Mouse (Mus musculus): ENCODE measurements around the gene Rgl1.

The Rgl1 gene

DNA sequence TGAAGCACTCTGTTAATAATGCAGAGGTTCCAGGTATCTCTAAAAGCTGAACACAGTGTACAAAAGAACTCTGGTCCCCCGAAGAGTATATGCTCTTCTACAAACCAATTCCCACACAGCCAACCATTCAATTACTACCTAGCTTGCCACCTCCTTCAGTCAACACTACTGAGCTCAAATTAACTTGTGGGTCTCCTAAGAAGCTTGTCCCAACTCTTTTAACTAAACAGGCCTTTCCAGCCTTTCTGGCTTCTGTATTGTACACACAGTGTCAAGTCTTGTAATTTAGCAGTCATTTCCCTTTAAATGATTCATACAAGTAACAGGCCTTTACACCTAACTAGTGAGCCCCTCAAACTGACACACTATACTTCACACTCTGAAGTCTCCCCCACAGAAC lies 48.8 kb downstream of the Rgl1 start:
- DNase-seq (ENCODE audit: low read depth, low spot score), result no peak

DNA sequence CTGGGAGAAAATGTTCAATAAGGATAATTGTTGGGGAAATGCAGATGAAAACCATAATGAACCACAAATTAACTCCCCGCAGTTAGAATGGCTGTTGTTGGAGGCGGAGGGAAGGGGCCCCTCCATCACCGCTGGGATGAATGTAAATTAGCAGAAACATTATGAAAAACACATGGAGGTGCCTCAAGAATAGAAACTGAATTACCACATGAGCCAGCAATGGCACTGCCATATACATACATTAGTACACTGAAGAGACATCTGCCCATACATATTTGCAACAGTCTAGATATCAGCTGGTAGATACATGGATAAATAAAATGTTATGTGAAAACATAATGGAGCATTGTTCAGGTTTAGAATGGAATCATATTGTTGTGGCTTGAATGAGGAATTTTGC lies 51.7 kb downstream of the Rgl1 start:
- no peak for DNase-seq (ENCODE audit: low read depth, low spot score)

DNA sequence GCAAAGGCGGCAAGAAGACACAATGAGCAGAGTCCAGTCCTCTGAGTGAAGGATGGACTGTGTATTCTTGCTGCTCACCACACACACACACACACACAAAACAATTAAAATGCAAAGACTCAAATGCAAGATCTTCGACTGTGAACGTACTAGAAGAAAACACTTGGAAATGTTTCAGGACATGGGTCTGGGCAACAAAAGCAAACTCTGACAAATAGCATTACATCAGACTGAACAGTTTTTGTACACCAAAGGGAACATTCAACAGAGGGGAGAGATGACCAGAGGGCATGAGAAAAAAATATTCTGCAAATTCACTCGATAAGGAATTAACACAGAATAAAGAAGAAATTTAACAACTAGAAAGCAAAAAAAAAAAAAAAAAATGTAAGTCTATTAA lies 52.2 kb downstream of the Rgl1 start:
- DNase-seq (ENCODE audit: low read depth, low spot score), result no peak

DNA sequence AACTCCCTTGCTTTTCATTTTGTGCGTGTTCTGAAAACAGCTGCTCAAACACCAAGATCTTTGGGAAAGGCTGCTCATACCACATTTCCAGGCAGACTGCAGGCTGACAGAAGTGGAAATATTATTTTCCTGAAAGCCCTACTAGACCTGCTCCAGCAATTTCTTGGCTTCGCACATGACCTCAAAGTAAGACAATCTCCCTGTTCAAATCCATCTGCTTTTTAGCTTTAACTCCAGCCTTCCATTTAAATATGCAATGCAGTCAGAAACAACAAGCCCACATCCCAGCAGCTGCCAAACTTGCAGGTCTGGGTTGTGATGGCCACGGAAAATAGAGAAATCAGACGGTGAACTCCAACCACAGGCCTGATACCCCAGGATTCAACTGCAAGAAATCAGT lies 55.1 kb downstream of the Rgl1 start:
- DNase-seq (ENCODE audit: low read depth, low spot score), result no peak

DNA sequence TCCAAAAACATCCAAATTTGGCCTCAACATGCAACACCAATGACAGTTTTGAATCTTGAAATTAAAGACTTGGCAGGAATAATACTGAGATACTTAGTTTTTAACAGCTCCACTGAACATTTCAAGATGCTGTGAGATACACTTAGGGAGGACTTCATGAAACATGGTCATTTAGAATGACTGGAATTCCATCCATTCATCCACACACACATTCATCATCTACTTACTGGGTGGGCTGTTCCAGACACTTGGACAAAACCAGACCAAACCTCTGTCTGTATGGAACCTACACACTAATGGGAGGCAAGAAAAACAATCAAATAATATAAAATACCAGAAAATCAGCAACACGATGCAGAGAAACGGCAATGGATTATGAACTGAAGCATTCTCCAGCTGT lies 58.6 kb downstream of the Rgl1 start:
- DNase-seq (ENCODE audit: low read depth, low spot score), result no peak

DNA sequence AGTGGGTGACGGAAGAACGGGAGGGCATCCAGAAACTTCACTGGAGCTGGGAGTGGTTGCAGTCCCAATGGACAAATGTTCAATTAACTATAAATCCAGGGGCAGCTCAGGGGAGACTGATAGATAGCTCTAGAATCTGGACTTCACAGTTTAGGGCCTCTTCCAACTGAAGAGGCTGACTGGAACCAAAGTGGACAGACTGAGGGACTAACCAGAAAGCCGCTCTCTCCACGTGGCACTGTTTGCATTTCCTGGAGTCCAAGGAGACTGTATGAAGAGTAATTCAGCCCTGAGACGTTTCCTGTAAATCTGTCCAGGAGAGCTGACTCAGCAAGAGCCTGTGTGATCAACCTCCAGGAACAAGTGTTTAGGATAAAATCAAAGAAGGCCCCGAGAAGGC lies 62.2 kb downstream of the Rgl1 start:
- DNase-seq (ENCODE audit: low read depth, low spot score), result no peak

DNA sequence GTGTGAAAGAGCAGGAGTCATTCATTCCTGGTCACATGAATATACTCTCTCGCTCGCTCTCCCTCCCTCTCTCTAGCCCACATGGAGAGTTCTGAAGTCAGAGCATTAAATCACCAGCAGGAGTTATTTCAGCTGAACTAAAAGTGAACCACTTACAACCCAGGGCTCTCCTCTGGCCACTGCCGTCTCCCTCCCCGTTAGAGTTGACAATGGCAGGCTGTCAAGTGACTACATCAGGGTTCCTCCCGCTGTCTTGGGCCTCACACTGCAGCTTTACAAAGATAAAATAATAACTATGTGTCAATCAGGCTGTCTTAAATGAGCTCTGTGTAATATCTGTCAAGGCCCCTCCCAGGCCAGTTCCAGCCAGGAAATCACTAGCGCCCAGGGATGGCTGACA lies 63.2 kb downstream of the Rgl1 start:
- no peak for DNase-seq (ENCODE audit: low read depth, low spot score)

DNA sequence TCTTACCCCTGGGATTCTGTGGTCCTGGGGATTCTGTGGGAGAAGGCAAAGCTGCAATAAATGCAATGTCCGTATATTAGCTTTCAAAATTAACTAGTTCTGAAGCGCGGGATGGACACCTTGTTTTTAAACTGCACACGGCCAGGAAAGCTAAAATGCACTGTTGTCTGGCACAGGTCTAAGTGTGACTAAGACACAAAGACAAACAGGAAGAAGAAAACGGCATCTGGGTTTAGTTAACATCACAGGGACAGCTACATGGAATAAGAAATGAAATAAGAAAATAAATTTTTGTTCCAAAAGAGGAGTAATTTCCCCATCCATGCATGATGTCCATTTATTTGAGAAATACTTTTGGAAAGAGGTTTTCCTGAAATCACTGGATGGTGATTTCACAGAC lies 65.1 kb downstream of the Rgl1 start:
- DNase-seq (ENCODE audit: low read depth, low spot score), result no peak

DNA sequence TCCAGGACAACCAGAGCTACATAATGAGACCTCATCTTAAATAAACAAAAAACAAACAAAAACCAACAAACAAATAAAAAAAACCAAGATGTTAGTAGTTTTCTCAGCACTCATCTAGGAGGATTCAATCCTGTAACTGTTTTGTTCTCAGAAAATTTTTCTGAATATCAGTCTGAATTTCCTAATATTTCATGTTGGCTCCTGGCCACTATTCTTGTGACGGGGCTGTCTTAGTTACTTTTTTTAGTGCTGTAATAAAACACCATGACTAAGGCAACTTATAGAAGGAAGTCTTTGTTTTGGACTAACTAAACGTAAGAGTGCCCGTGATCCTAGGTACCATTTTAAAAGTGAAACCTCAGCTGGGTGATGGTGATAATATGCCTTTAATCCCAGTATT lies 68.8 kb downstream of the Rgl1 start:
- DNase-seq (ENCODE audit: low read depth, low spot score), result no peak

DNA sequence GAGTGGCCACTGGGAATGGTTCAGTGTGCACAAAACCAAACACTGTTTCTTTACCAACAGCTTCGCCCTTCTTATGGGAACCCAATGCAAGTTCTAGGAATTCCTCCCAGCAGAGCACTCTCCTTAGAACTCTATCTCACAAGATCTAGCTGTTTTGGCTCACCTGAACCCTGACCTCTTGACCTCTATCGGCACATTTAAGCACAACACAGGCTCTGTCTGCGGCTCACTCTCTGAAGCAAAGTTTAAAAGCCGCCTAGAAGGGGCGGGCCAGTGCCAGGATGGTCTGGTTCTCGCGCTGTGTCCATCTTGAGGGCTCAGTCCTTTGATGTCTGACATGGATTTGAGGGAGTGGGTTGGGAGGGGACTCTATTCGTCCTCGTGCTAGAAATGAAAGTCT lies 70.7 kb downstream of the Rgl1 start:
- no peak for DNase-seq (ENCODE audit: low read depth, low spot score)

DNA sequence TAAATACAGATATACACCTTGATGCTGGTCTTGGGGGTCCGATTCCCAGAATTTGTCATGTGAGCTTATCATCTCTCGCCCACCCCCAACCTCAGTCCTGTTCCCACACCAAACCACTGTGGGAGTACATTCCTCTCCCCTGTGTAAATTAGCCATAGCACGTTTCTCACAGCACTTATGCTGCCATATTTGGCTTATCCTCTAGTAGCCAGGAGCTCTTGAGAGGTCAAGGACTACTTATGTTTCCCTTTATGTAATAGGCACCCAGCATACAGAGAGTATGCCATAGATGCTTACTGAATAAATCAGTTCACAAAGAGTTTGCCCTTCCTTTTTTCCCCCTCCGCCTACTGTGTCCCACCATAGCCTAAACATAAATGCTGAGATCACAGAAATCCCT lies 76.2 kb downstream of the Rgl1 start:
- no peak for DNase-seq (ENCODE audit: low read depth, low spot score)

DNA sequence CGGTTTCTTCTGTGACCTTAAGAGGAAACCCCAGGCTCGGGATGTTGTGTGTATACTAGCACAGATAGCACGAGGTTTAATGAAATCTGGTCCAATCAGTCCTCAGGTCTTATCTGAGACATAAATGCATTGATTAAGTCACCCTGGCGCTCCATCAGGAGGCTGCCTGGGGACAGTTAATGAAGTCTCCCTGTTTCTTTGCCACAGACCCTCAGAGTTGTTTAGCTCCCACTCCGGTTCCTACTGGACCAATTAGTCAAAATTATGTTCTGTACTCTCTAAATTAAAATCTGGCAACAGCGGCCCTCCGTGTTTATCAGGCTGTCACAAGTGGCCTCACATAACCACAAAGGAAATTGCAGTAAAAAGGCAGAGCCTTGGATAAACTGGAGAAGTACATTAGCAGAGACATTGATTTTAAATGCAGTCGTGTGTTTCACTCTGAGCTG lies 78.4 kb downstream of the Rgl1 start:
- peak; percentile 10 for DNase-seq (ENCODE audit: low read depth, low spot score)

DNA sequence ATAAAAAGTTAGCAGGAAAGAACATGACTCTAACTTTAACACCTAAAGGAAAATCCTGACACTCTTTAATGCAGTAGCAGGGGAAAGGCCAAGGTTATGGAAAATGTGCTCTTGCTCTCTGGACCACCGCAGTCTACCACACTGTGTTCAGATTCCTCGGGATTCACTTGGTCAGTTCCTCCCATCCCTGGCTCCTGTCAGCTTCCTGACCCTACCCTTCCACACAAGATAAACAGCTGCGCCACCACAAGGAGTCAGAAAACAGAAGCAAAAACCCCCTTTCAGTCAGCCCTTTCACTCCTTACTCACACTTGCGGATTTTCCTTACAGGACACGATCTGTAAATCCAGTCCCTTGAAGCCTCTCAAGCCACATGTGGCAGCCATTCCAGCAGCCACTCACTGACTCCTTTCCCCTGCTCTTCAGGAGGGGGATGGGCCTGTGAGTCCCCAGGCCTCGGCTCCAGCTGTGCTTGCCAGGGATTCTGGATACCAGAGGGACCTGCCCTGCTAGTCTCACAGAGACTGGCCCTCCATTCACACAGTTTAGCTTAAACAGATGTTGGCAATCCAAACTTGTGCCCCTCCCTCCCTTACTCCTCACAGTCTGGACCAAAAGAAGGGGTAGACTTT lies 78.9 kb downstream of the Rgl1 start:
- DNase-seq (ENCODE audit: low read depth, low spot score), result no peak

DNA sequence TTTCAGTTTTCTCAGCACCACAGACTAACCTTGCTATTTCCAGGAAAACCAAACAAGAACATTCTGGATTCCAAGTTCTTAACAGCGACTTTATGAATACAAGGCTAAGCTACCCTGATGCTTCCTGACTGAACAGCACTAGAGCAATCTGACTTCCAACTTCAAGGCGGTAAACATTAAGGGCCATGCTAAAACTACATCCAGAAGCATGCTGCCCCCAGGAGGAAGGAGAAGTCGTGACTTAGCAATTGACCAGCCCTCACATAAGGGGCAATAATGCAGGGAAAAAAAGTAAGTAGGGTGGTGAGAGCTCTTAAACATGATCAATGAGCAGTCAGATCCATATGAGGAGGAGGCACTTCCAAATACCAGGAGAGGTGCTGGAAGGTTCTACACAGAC lies 80.6 kb downstream of the Rgl1 start:
- no peak for DNase-seq (ENCODE audit: low read depth, low spot score)

DNA sequence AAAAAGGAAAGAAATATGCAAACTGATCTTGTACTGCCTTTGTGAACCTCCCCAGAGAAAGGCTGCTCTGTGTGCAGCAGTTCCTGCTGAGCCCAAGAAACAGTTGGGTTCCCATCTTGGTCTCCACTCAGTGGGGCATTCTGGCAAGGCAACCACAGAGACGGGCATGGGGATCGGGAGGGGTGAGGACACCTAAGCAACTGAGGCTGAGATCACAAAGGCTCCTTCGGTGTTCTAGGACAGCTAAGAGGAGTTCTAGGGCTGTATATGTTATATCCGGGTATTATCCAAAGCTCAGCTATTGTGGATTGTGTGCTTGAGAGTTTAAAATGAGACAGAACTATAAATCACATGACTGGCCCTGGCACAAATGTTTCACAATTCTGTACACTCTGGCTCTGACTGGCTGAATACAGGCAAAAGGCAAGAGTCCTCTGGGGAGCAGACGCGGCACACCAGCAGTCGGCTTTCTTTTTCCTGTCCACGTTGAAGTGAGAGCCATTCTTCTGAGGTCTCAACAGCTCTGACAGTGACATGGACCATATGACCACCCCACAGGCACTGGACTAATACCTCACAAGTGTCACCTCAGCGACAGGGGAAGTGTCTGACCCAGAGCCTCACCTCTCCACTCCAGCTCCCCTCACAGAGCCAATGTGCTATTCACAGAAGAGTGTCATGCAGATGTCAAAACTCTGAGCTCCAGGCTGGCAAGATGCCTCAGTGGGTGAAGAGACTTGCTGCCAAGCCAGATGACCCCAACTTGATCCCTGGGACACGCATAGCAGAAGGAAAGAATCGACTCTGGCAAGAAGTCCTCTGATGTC lies 83.6 kb downstream of the Rgl1 start:
- no peak for DNase-seq (ENCODE audit: low read depth, low spot score)

DNA sequence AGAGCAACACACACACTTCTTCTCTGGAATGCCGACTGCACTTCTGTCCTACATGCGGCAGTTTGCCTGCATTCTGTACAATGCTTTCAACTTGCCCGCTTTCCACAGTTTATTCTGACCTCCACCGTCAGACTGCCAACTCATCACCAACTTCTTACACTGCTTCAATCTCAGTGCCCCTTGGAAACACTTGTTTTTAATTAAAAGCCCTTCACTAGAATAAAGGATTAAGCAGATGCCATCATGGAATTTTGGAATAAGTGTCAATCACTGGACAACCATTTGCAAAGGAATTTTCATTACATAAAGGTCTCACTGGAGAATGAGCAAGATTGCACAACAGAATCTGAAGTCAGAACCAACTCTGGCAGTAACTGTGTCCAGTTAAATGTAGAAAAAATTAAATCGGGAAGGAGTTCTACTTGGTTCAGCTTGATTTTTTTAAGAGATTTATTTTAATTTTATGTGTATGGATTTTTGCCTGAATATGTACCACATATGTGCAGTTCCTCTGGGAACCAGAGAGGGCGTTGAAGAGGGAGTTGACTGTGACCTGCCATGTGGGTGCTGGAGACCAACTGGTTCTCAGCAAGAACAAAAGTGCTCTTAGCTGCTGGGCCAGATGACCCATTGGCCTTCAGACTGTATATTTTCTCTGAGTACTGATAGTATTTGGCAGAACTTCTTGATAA lies 84.3 kb downstream of the Rgl1 start:
- DNase-seq (ENCODE audit: low read depth, low spot score), result no peak

DNA sequence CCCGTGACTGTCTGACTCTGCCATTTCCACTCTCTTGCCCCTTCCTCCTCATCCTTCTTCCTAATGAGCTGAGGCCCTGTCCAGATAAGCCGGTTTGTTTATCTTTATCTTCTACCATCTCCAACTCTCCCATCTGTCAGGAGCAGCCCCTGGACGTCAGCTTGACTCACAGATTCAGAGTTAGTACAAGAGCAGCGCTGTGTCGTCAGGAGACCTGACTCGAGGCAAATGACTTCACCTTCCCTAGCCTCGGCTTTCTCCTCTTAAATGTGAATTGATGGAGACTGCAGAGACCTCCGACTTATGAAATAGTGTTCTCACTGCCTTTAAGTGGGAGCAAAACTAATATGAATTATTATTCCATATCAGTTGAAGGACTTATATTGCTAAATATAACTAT lies 85.0 kb downstream of the Rgl1 start:
- no peak for DNase-seq (ENCODE audit: low read depth, low spot score)

DNA sequence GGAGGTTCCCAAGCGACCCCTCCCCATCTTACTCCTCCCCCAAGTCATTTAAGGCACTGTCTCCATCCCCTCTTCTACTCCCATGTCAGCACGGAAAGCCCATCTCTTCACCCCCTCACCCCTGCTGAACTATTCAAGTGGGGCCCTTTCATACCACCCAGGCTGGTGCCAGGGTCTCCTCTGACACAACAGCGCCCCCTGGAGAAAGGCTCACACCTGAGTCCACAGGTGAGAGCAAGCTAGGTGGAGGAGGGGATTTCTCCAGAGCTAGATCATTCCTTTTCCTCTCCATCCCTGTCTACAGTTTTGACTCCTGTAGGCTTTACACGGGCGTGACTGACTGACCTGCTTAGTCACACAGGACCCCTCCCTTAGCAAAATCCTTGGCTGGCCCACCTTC lies 87.7 kb downstream of the Rgl1 start:
- DNase-seq (ENCODE audit: low read depth, low spot score), result no peak

DNA sequence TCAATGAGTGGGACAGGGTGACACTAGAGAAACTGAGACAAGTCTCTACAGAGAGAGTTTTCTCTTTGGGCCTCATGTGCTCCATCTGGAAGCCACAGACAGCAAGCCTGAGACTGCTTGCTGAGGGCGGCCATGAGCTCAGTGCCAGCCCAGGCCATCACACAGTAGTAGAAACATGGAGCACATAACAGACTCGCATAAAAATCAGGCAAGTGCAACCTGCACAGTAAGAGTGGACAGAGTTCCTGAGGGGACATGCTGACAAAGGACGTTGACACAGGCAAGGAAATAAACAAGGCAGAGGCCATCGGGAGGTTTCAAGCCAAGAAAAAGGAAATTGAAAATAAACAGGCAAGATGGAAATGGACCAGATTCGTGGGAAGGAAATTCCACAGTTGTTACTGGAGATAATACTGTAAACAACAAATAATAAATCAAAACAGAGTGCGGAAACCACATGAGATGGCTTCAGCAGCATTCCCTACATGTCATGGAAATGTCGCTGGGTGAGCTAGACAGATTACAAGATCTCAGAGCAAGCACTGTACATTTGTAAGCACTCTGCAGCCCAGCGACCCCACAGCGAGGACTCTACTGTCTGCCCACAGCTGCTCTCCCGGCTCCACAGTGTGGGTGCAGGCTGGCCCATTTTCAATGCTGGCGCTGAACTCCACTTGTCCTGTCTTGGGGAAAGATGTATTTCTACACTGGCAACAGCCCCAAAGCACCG lies 88.5 kb downstream of the Rgl1 start:
- no peak for DNase-seq (ENCODE audit: low read depth, low spot score)

DNA sequence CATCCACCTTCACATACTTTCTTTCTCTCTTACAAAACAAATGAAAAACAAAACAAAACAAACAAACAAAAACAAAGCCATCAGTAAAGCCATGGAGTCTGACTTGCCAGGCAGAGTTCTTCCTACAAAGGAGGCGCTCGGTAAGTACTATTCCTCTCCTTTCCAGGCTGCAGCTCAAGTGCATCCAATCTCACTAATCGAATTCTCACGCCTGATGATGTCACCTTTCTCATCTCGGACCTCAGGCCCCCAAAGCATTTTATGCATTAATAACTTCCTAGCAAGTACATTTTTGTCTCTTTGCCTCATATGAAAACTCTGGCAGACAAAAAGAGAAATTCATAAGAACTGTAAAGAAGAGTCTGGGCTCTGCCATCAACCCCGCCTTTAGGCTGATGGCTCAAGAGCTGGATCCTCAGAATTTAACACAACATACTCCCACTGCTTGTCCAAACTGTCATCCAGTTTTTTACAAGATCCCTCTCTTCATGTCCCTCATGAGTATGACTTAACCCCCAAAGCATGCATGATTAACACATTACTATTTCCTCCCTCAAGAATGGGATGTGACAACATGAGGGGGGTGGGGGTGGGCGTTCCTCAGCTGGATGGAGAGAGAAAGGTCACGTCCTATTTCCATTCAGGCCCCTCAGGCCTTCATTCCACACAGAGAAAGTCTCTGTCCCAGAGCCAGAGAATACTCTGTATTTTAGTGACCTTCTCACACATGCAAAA lies 96.5 kb downstream of the Rgl1 start:
- no peak for DNase-seq (ENCODE audit: low read depth, low spot score)

DNA sequence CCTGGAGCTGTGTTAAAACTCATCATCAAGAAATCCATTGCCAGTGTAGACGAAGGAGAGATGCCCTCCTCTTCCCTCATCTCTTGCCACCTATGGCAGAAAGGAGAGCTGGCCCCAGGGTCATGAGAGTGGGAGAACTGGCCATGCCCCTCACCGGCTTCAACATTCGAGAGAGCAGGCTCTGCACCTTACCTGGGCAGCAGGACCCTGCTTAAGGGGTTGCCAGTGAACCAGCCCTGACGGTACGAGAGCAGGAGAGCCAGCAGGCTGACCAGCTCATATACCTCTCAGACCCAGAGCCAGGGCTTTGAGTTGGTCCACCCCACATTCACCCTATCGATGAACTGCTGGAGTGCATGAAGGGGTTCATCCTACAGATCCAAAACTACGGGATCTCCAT lies 105.7 kb downstream of the Rgl1 start:
- DNase-seq (ENCODE audit: low read depth, low spot score), result no peak

DNA sequence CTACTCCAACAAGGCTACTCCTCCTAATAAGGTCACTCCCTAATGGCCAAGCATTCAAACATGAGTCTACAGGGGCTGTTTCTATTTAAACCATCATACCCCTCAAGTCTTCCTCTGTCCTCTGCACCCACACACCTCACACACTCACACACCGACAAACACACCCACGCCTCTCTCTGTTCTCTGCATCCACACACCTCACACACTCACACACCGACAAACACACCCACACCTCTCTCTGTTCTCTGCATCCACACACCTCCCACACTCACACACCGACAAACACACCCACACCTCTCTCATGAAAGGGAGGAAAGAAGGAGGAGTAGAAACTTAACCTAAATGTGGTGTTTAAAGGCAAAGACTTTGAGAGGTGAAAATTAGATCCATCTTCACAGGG lies 106.2 kb downstream of the Rgl1 start:
- no peak for DNase-seq (ENCODE audit: low read depth, low spot score)
